Mouse (Mus musculus): ENCODE measurements around the gene Vax2.

Gene Vax2

GRCm38 (mm10) chr6:83762880-83763431 lies 51.9 kb downstream of the Vax2 start:
- in situ Hi-C loops (cut with MboI): no loop called here

DNA sequence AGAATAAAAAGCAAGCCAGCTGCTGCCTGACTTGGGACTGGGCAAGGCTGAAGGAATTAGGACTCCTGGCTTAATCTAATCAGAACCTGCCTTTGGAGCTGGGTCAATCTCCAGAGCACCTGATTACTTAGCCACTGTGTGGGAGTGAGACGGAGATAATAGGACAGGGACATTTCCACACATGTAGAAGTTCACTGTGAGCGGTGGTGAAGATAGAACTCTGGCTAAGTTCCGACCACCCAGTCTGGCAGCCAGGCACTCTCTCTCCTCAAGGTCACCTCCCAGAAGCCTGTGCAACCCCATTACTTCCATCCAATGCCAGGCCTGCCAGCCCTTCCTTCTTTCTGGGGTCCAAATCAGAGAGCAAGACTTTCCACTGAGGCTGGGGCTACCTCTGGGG lies 55.9 kb downstream of the Vax2 start:
- in situ Hi-C loops (cut with MboI): no loop called here

DNA sequence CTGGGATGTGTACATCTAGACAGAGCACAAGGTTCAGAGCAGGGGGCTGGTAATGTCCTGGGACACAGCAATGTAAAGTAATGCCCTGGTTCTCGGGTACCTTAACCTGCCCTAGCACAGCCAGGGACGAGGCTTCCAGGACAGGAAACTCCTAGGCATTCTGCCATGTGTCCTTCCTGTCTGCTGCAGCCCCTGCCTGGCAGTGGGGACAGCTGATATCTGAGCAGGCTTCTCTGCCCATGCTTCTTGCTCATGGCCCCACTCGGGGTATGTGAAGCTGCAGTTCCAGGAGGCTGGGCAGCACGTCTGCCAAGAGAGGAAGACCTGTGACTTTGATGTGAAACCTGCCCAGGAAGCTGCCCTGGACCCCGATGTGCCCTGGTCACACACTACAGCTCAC lies 57.4 kb downstream of the Vax2 start:
- in situ Hi-C loops (cut with MboI): no loop called here

GRCm38 (mm10) chr6:83774126-83774525 lies 63.1 kb downstream of the Vax2 start:
- in situ Hi-C loops (cut with MboI): no loop called here

DNA sequence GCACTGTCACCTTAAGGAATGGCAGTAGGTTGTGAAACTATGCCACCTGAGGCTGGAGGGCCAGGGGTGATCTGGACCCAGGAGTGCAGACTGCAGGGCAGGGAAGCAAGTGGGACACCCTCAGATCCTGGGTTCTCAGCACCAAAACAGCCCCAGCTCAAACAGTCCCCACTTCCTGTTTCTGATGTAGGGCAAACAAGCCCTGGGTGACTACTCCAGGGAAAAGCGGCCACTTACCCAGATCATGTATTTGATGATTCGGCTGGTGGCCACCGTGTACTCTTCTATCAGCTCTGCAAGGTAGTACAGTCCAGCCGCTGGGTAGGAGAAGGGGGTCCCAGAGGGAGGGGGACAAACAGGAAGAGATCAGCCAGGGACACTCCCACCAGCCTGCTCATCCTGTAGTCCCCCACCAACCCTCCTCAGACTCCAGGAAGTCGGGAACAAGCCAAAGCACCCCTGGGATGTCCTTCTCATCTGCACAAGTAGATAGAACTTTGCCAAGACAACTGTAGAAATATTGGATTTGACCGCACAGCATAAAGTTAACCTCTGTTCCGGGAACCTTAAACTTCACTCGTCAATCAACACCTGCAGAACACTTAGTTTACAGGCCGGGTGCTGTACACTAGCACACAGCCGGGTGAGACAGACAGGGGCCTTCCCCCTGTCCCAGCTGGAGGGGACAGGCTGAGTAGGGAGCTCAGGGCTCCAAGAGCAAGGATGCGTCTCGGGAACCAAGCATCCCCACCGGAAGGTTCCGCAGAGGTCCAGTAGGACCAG lies 63.9 kb downstream of the Vax2 start:
- in situ Hi-C loops (cut with MboI): no loop called here

DNA sequence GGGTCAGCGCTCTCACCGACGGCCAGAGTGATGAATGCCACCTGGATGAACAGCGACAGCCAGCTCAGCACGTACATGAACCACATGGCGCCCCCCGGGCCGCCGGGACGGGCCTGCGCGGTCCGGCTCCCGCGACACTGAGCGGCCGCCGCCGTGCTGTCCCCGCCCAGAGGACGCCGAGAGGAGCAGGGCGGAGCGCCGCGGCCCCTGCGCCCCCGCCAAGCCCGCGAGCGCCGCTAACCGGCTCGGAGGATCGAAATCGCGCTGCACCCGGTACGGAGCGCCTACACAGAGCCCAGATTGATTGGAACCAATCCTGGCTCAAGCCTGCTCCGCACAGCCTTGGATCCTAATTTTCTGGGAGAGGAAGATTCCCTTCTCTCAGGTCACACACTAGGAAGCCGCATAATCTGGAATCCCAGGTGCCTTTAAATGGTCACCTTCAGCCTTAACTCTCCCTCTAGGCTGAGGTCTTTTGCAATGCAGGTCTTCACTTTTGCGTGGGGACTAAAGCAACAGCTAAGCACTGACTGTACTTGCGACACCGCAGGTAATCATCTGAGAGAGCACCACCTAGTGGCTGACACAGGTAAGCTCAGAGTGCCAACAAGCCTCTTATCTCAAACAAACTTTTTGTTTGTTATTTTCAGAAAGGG lies 64.7 kb downstream of the Vax2 start, which contains the start of gene Tex261:
TSS of gene Tex261 (minus strand) at position 176 of the 656 bp plus-strand sequence.
- in situ Hi-C loops (cut with MboI): no loop called here

- in situ Hi-C loops (cut with MboI): no loop called here
These were observed 67.2 kb downstream of the Vax2 start for GRCm38 (mm10) chr6:83778306-83778705.

- in situ Hi-C loops (cut with MboI): no loop called here
These were observed 68.0 kb downstream of the Vax2 start for GRCm38 (mm10) chr6:83779026-83779425.

- in situ Hi-C loops (cut with MboI): no loop called here
These were observed 75.4 kb downstream of the Vax2 start for GRCm38 (mm10) chr6:83786426-83786825.
